Mouse (Mus musculus): ENCODE results near the gene Reep3.

DNA sequence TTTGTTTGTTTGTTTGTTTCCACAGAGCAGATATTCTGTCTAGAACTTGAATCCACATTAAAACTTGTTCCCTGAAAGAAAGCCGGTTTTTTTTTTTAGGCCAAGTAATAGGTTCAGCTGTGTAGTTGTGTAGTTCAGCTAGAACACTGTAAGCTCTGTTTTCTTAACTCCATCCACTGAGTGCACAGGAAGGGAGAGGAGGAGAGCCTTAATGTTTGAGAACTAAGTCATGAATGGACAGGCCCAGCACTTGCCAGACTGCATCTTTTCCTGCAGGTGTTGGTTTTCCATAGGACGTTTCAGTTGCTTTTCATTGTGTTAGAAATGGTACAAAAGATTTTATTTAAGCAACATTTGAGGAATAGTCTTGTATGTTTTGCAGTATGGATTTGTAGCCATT, 47.5 kb upstream of the Reep3 start:
- no peak for TF ChIP-seq CTCF (IDR thresholded peaks at IDR 0.05; ENCODE audit: borderline replicate concordance, control insufficient read depth, extremely low read depth, insufficient read depth, low read length, poor library complexity)
- no peak for TF ChIP-seq POLR2A (IDR thresholded peaks at IDR 0.05; ENCODE audit: control insufficient read depth, extremely low read depth, insufficient read depth, low read length, poor library complexity)
